Mouse (Mus musculus) E14TG2a.4 (cell line): ENCODE measurements at regions not wholly inside any gene's neighbourhood (a gene's known extent, or its start where the extent isn't known, plus 50 kb on each side); places are given as distances from the start of the nearest gene placed in this dataset.

ENCODE experiments used
- CTCF ChIP-seq: conservative IDR thresholded peaks from 2 replicates; pipeline ENCODE4 v1.5.1; 2014; ENCODE audit warnings: low read length
- NANOG ChIP-seq: IDR thresholded peaks from 2 replicates; pipeline ENCODE4 v1.6.1; 2014; ENCODE audit warnings: borderline replicate concordance, low read length, mixed read lengths
- POU5F1 ChIP-seq: IDR thresholded peaks from 2 replicates; pipeline ENCODE4 v1.6.1; 2014; ENCODE audit warnings: low read length, borderline replicate concordance

- TF ChIP-seq CTCF (no peak), POU5F1 (no peak), NANOG (no peak)
Observed at GRCm38 (mm10) chr10:44832455-44832854, 234.5 kb upstream of the Prep start.
